Mouse (Mus musculus) layer of hippocampus, adult 2 months (tissue): ENCODE measurements around the gene Cox7a1. TPM values are rescaled to one million over a fixed set of nuclear protein-coding genes. Genes with fewer than 3 reads are reported as not detected.

Experiments used
- DNase-seq, 2 experiments: peaks; one replicate each; pipeline ENCODE4 v3.0.0; 2022; ENCODE audit warnings: low spot score in 2 of 2
- H3K27ac ChIP-seq: fragments of 200-600 bp; 2 replicates; pipeline ENCODE4 v1.8.1; 2022
- H3K4me3 ChIP-seq: fragments of 200-600 bp; 2 replicates; pipeline ENCODE4 v1.8.1; 2022; ENCODE audit warnings: mild to moderate bottlenecking
- CTCF ChIP-seq: fragments of 200-600 bp; conservative IDR thresholded peaks from 2 replicates; pipeline ENCODE4 v1.8.1; 2022; ENCODE audit warnings: antibody characterized with exemption, mild to moderate bottlenecking, moderate library complexity
- total RNA-seq, 2 experiments: library from RNA; stranded (reverse); gene quantifications; 2 replicates each; pipeline ENCODE4 v1.2.3; 2021

Gene Cox7a1
- total RNA-seq, 2 experiments from 2014 or later: 3.5 to 5.9 TPM

GRCm38 (mm10) chr7:30216723-30217151 is 32.8 kb downstream of the Cox7a1 start:
- TF ChIP-seq CTCF: peak; percentile 90
- peak; percentile 71 to 76 for DNase-seq

GRCm38 (mm10) chr7:30217277-30217676 is 33.3 kb downstream of the Cox7a1 start:
- no peak overlapping the region for H3K4me3 ChIP-seq
- no peak for DNase-seq
- H3K27ac ChIP-seq: no peak overlapping the region
- TF ChIP-seq CTCF: no peak

More at GRCm38 (mm10) chr7:30216723-30217151, 32.8 kb downstream of the Cox7a1 start:
- Histone ChIP-seq H3K4me3 (peak overlapping the region; percentile 36; the same call in 1 of the 2 replicates), H3K27ac (peak overlapping the region; percentile 79)

GRCm38 (mm10) chr7:30219293-30220007 is 35.5 kb downstream of the Cox7a1 start:
- no peak for TF ChIP-seq CTCF
- peak overlapping the region; percentile 85 for H3K27ac ChIP-seq
- H3K4me3 ChIP-seq: peak overlapping the region; percentile 65
- DNase-seq: peak in 1 of 2 experiments; percentile 41

- TF ChIP-seq CTCF: no peak
- H3K27ac ChIP-seq: peak overlapping the region; percentile 85; the same call in 1 of the 2 replicates
- no peak for DNase-seq
- H3K4me3 ChIP-seq: peak overlapping the region; percentile 65
Observed at GRCm38 (mm10) chr7:30220008-30220356, 36.0 kb downstream of the Cox7a1 start.

GRCm38 (mm10) chr7:30221433-30221832 is 37.5 kb downstream of the Cox7a1 start:
- TF ChIP-seq CTCF: no peak

GRCm38 (mm10) chr7:30222205-30222604 is 38.3 kb downstream of the Cox7a1 start:
- DNase-seq: no peak
- Histone ChIP-seq H3K4me3 (no peak overlapping the region), H3K27ac (no peak overlapping the region)
- no peak for TF ChIP-seq CTCF

More at GRCm38 (mm10) chr7:30221433-30221832, 37.5 kb downstream of the Cox7a1 start:
- no peak for DNase-seq
- Histone ChIP-seq H3K4me3 (no peak overlapping the region), H3K27ac (no peak overlapping the region)

- no peak for DNase-seq
- no peak for TF ChIP-seq CTCF
Observed at GRCm38 (mm10) chr7:30224206-30224605, 40.3 kb downstream of the Cox7a1 start.

GRCm38 (mm10) chr7:30231328-30231668 is 47.4 kb downstream of the Cox7a1 start:
- Histone ChIP-seq H3K27ac (peak overlapping the region; percentile 98), H3K4me3 (peak overlapping the region; percentile 91)
- no peak for DNase-seq
- TF ChIP-seq CTCF: no peak

More at GRCm38 (mm10) chr7:30224206-30224605, 40.3 kb downstream of the Cox7a1 start:
- no peak overlapping the region for H3K4me3 ChIP-seq
- H3K27ac ChIP-seq: no peak overlapping the region

GRCm38 (mm10) chr7:30231669-30232454 is 47.9 kb downstream of the Cox7a1 start, which contains the start of the genes Polr2i and Tbcb:
Gene Polr2i (plus strand): TSS chr7:30231948.
Gene Tbcb (minus strand): TSS chr7:30232272.
- H3K27ac ChIP-seq: peak within 1 kb of the TSS; percentile 98
- 0 out of 2 replicates have a peak, but pooled peaks have one; percentile 4 for TF ChIP-seq CTCF
- peak within 1 kb of the TSS; percentile 91 for H3K4me3 ChIP-seq
- DNase-seq: peak; percentile 98 to 99

GRCm38 (mm10) chr7:30232631-30233148 is 48.7 kb downstream of the Cox7a1 start:
- peak; percentile 67 for TF ChIP-seq CTCF
- peak overlapping the region; percentile 91 for H3K4me3 ChIP-seq
- peak in 1 of 2 experiments; percentile 38 for DNase-seq
- H3K27ac ChIP-seq: peak overlapping the region; percentile 98

GRCm38 (mm10) chr7:30233387-30233786 is 49.4 kb downstream of the Cox7a1 start:
- no peak overlapping the region for H3K4me3 ChIP-seq
- no peak for TF ChIP-seq CTCF
- DNase-seq: no peak
- H3K27ac ChIP-seq: no peak overlapping the region

- no peak for DNase-seq
- TF ChIP-seq CTCF: no peak
- Histone ChIP-seq H3K4me3 (no peak overlapping the region), H3K27ac (no peak overlapping the region)
Observed at GRCm38 (mm10) chr7:30234276-30234858, 50.4 kb downstream of the Cox7a1 start.
